ENCODE assay signal across 8 mouse cellular contexts in genomic region chr3:89354816-89355511, GRCm38 (mm10). TPM values are rescaled to one million over a fixed set of nuclear protein-coding genes. Genes with fewer than 3 reads are reported as not detected.
DNase-seq lines count a peak whose midpoint lies in the region; ATAC-seq and TF ChIP-seq lines count a peak whose summit lies in the region.

No protein-coding gene starts in this region.

- no peaks in the 10 kb centered on the region for H3K36me3 ChIP-seq in hindbrain, embryonic 10.5 days
- H3K36me3 ChIP-seq in hindbrain, embryonic 16.5 days (ENCODE audit: control insufficient read depth, insufficient read depth, low read length) = no peaks in the 10 kb centered on the region
- H3K36me3 ChIP-seq in kidney, adult 2 months (ENCODE audit: control insufficient read depth, insufficient read depth, low read length) = no peaks in the 10 kb centered on the region
- H3K36me3 ChIP-seq in limb, embryonic 11.5 days (ENCODE audit: control insufficient read depth, insufficient read depth, low read length) = no peaks in the 10 kb centered on the region
- no peaks in the 10 kb centered on the region for H3K36me3 ChIP-seq in stomach, postnatal 0 days (ENCODE audit: control insufficient read depth, insufficient read depth, low read length)

- TF ChIP-seq CTCF in kidney, adult 2 months (conservative IDR thresholded peaks at IDR 0.05; ENCODE audit: insufficient read depth, insufficient read length, low read depth, low read length) = peak; percentile 84
- peak; percentile 94 for TF ChIP-seq CTCF in stomach, postnatal 0 days (IDR thresholded peaks at IDR 0.05; ENCODE audit: low read depth)

- no peak overlapping the region for H3K9ac ChIP-seq in hindbrain, embryonic 16.5 days (ENCODE audit: low read depth, low read length)
- no peak overlapping the region for H3K9ac ChIP-seq in limb, embryonic 11.5 days (ENCODE audit: low read length)
- no peak overlapping the region for H3K9ac ChIP-seq in stomach, postnatal 0 days (ENCODE audit: low read length)

- H3K4me1 ChIP-seq in hindbrain, embryonic 10.5 days (replicated peaks) = peaks cover 38% of the 10 kb centered on the region
- H3K4me1 ChIP-seq in hindbrain, embryonic 16.5 days (ENCODE audit: control insufficient read depth, insufficient read depth, low read depth, low read length) = peaks cover 6% of the 10 kb centered on the region; the same call in 1 of the 2 replicates
- H3K4me1 ChIP-seq in kidney, adult 2 months (ENCODE audit: control insufficient read depth, insufficient read depth, low read length) = peaks cover 14% of the 10 kb centered on the region; the same call in 1 of the 2 replicates
- H3K4me1 ChIP-seq in limb, embryonic 11.5 days (ENCODE audit: control insufficient read depth, insufficient read depth, low read length) = peaks cover 4% of the 10 kb centered on the region; the same call in 1 of the 2 replicates
- H3K4me1 ChIP-seq in stomach, postnatal 0 days (replicated peaks; ENCODE audit: control insufficient read depth, insufficient read depth) = peaks cover 3% of the 10 kb centered on the region; the same call in 1 of the 2 replicates

- 19% methylated on average over 5 of the region's 5 CpGs for WGBS in hindbrain, embryonic 10.5 days
- WGBS in hindbrain, embryonic 16.5 days = 18% methylated on average over 5 of the region's 5 CpGs
- 11% methylated on average over 5 of the region's 5 CpGs for WGBS in kidney, adult 2 months
- WGBS in limb, embryonic 11.5 days = 14% methylated on average over 5 of the region's 5 CpGs
- 12% methylated on average over 5 of the region's 5 CpGs for WGBS in stomach, postnatal 0 days

- 0 out of 2 replicates have a peak overlapping the region, but pooled peaks have one; percentile 6 for H3K4me3 ChIP-seq in hindbrain, embryonic 10.5 days
- no peak overlapping the region for H3K4me3 ChIP-seq in hindbrain, embryonic 16.5 days (ENCODE audit: low read length)
- H3K4me3 ChIP-seq in kidney, adult 2 months (ENCODE audit: insufficient read depth, low read depth, low read length) = no peak overlapping the region
- H3K4me3 ChIP-seq in limb, embryonic 11.5 days (ENCODE audit: low read depth, low read length) = no peak overlapping the region
- H3K4me3 ChIP-seq in stomach, postnatal 0 days (ENCODE audit: low read depth, low read length) = no peak overlapping the region

- no peak for TF ChIP-seq EP300 in stomach, postnatal 0 days (optimal IDR thresholded peaks at IDR 0.05)

- no peak overlapping the region; the same call in 1 of the 2 replicates for H3K27ac ChIP-seq in hindbrain, embryonic 10.5 days
- no peak overlapping the region for H3K27ac ChIP-seq in hindbrain, embryonic 16.5 days (ENCODE audit: low read depth, low read length)
- peak overlapping the region; percentile 17; the same call in 1 of the 2 replicates for H3K27ac ChIP-seq in kidney, adult 2 months (ENCODE audit: insufficient read depth, low read depth, low read length)
- H3K27ac ChIP-seq in limb, embryonic 11.5 days (replicated peaks; ENCODE audit: low read depth, low read length) = no peak overlapping the region
- no peak overlapping the region for H3K27ac ChIP-seq in stomach, postnatal 0 days (replicated peaks)

- H3K27me3 ChIP-seq in hindbrain, embryonic 10.5 days (ENCODE audit: insufficient read depth, poor library complexity, severe bottlenecking) = peaks cover 55% of the 10 kb centered on the region
- no peaks in the 10 kb centered on the region; the same call in 1 of the 2 replicates for H3K27me3 ChIP-seq in hindbrain, embryonic 16.5 days (replicated peaks; ENCODE audit: control insufficient read depth, insufficient read depth, low read length)
- no peaks in the 10 kb centered on the region for H3K27me3 ChIP-seq in kidney, adult 2 months (replicated peaks; ENCODE audit: control insufficient read depth, insufficient read depth, low read length)
- H3K27me3 ChIP-seq in limb, embryonic 11.5 days (ENCODE audit: control insufficient read depth, insufficient read depth, low read length) = no peaks in the 10 kb centered on the region
- H3K27me3 ChIP-seq in stomach, postnatal 0 days (ENCODE audit: control insufficient read depth, insufficient read depth, low read length) = no peaks in the 10 kb centered on the region

- ATAC-seq in hindbrain, embryonic 16.5 days = no peak
- ATAC-seq in limb, embryonic 11.5 days (ENCODE audit: insufficient number of reproducible peaks, low FRiP score, low TSS enrichment, low read depth) = 0 out of 2 replicates have a peak, but pooled peaks have one; percentile 8
- ATAC-seq in stomach, postnatal 0 days (ENCODE audit: low FRiP score, low TSS enrichment) = peak; percentile 78

- no peak overlapping the region for H3K4me2 ChIP-seq in hindbrain, embryonic 16.5 days (ENCODE audit: low read length)
- no peak overlapping the region for H3K4me2 ChIP-seq in limb, embryonic 11.5 days (ENCODE audit: low read depth, severe bottlenecking)
- H3K4me2 ChIP-seq in stomach, postnatal 0 days (replicated peaks; ENCODE audit: low read depth) = 0 out of 2 replicates have a peak overlapping the region, but pooled peaks have one; percentile 5

- no peaks in the 10 kb centered on the region for H3K9me3 ChIP-seq in hindbrain, embryonic 10.5 days
- H3K9me3 ChIP-seq in hindbrain, embryonic 16.5 days (ENCODE audit: control insufficient read depth, low read length) = no peaks in the 10 kb centered on the region
- H3K9me3 ChIP-seq in limb, embryonic 11.5 days (ENCODE audit: control insufficient read depth, low read length) = no peaks in the 10 kb centered on the region
- no peaks in the 10 kb centered on the region for H3K9me3 ChIP-seq in stomach, postnatal 0 days (ENCODE audit: control insufficient read depth, low read length)

- peak; percentile 87 for DNase-seq in hindbrain, embryonic 10.5 days (ENCODE audit: low spot score)
- peak; percentile 91 for DNase-seq in cerebellum, adult 9-10 months
- peak; percentile 82 to 84 for DNase-seq in gastrocnemius, postnatal 36 days
- DNase-seq in kidney, adult 2 months = peak; percentile 95
- peak; percentile 91 for DNase-seq in limb, embryonic 11.5 days (ENCODE audit: low spot score)
- DNase-seq in natural killer cell, adult 2 months (ENCODE audit: low spot score in 2 of 2) = peak; percentile 64 to 78
- DNase-seq in stomach, postnatal 0 days (ENCODE audit: low spot score) = peak; percentile 91

- no peak for TF ChIP-seq POLR2A in kidney, adult 2 months (IDR thresholded peaks at IDR 0.05; ENCODE audit: low read depth, low read length)

- intact Hi-C loops in gastrocnemius, postnatal 36 days (cut with DNase I) = loop anchor here (2.0 kb wide), 2 partner anchors 14 to 38 kb away; no protein-coding TSS in a partner anchor

RNA-seq across cellular contexts. Expression of gene Adam15, which starts 5.2 kb away (rescaled TPM):
- 36.4 and 38.1 TPM in 2 replicates for polyA plus RNA-seq in hindbrain, embryonic 10.5 days (2016; fragmentation: Nextera tagmentation; extraction: Ambion mirVana)
- polyA plus RNA-seq in hindbrain, embryonic 16.5 days (2015; fragmentation: Nextera tagmentation; extraction: Ambion mirVana) = 74.6 and 84.1 TPM in 2 replicates
- 10 to 100 TPM; 15.8 to 23.2 TPM for total RNA-seq in gastrocnemius, postnatal 36 days (2021)
- 95.1 and 111 TPM in 2 replicates for polyA plus RNA-seq in kidney, adult 2 months (2012; rRNA removed)
- 17.8 and 21.0 TPM in 2 replicates for polyA plus RNA-seq in limb, embryonic 11.5 days (2014; fragmentation: Nextera tagmentation; extraction: Ambion mirVana)
- polyA plus RNA-seq in stomach, postnatal 0 days (2015; fragmentation: Nextera tagmentation; extraction: Ambion mirVana) = 43.0 and 44.8 TPM in 2 replicates

RNA-seq across cellular contexts. Expression of gene Dcst2, which starts 6.8 kb away (rescaled TPM):
- polyA plus RNA-seq in hindbrain, embryonic 10.5 days (2016; fragmentation: Nextera tagmentation; extraction: Ambion mirVana) = 0.34 TPM in 1 of 2 replicates, not detected in the other
- 0.10 and 0.11 TPM in 2 replicates for polyA plus RNA-seq in hindbrain, embryonic 16.5 days (2015; fragmentation: Nextera tagmentation; extraction: Ambion mirVana)
- total RNA-seq in gastrocnemius, postnatal 36 days (2021) = not detected
- 0.38 and 0.41 TPM in 2 replicates for polyA plus RNA-seq in kidney, adult 2 months (2012; rRNA removed)
- 0.23 and 0.28 TPM in 2 replicates for polyA plus RNA-seq in limb, embryonic 11.5 days (2014; fragmentation: Nextera tagmentation; extraction: Ambion mirVana)
- polyA plus RNA-seq in stomach, postnatal 0 days (2015; fragmentation: Nextera tagmentation; extraction: Ambion mirVana) = 0.33 and 0.41 TPM in 2 replicates

RNA-seq across cellular contexts. Expression of gene Dcst1, which starts 10.1 kb away (rescaled TPM):
- polyA plus RNA-seq in hindbrain, embryonic 10.5 days (2016; fragmentation: Nextera tagmentation; extraction: Ambion mirVana) = 0.09 and 0.33 TPM in 2 replicates
- 0.66 and 1.1 TPM in 2 replicates for polyA plus RNA-seq in hindbrain, embryonic 16.5 days (2015; fragmentation: Nextera tagmentation; extraction: Ambion mirVana)
- not detected for total RNA-seq in gastrocnemius, postnatal 36 days (2021)
- polyA plus RNA-seq in kidney, adult 2 months (2012; rRNA removed) = 1.8 and 2.2 TPM in 2 replicates
- 0.37 and 0.44 TPM in 2 replicates for polyA plus RNA-seq in limb, embryonic 11.5 days (2014; fragmentation: Nextera tagmentation; extraction: Ambion mirVana)
- polyA plus RNA-seq in stomach, postnatal 0 days (2015; fragmentation: Nextera tagmentation; extraction: Ambion mirVana) = 0.29 and 0.36 TPM in 2 replicates

RNA-seq across cellular contexts. Expression of gene Efna4, which starts 17.1 kb away (rescaled TPM):
- polyA plus RNA-seq in hindbrain, embryonic 10.5 days (2016; fragmentation: Nextera tagmentation; extraction: Ambion mirVana) = 22.4 and 23.2 TPM in 2 replicates
- 3.9 and 5.0 TPM in 2 replicates for polyA plus RNA-seq in hindbrain, embryonic 16.5 days (2015; fragmentation: Nextera tagmentation; extraction: Ambion mirVana)
- total RNA-seq in gastrocnemius, postnatal 36 days (2021) = under 1 TPM in 1 of 2 experiments, not detected in 1; 0.15 TPM
- 8.2 and 10.4 TPM in 2 replicates for polyA plus RNA-seq in kidney, adult 2 months (2012; rRNA removed)
- 46.9 and 48.9 TPM in 2 replicates for polyA plus RNA-seq in limb, embryonic 11.5 days (2014; fragmentation: Nextera tagmentation; extraction: Ambion mirVana)
- polyA plus RNA-seq in stomach, postnatal 0 days (2015; fragmentation: Nextera tagmentation; extraction: Ambion mirVana) = 8.9 and 11.7 TPM in 2 replicates

RNA-seq across cellular contexts. Expression of gene Efna3, which starts 32.2 kb away (rescaled TPM):
- 5.9 and 10.7 TPM in 2 replicates for polyA plus RNA-seq in hindbrain, embryonic 10.5 days (2016; fragmentation: Nextera tagmentation; extraction: Ambion mirVana)
- 77.9 and 78.0 TPM in 2 replicates for polyA plus RNA-seq in hindbrain, embryonic 16.5 days (2015; fragmentation: Nextera tagmentation; extraction: Ambion mirVana)
- total RNA-seq in gastrocnemius, postnatal 36 days (2021) = not detected
- polyA plus RNA-seq in kidney, adult 2 months (2012; rRNA removed) = 2.4 and 4.2 TPM in 2 replicates
- 13.9 and 19.3 TPM in 2 replicates for polyA plus RNA-seq in limb, embryonic 11.5 days (2014; fragmentation: Nextera tagmentation; extraction: Ambion mirVana)
- 25.8 and 29.2 TPM in 2 replicates for polyA plus RNA-seq in stomach, postnatal 0 days (2015; fragmentation: Nextera tagmentation; extraction: Ambion mirVana)
